Mouse (Mus musculus) kidney, embryonic 15.5 days (tissue): ENCODE measurements around the gene Acot3. TPM values are rescaled to one million over a fixed set of nuclear protein-coding genes. Genes with fewer than 3 reads are reported as not detected.
"Not testable (repeated sequence)": the region's sequence is repeated elsewhere in the genome, so short reads cannot be mapped to it uniquely, and the experiment has no call there.

Experiments used
- ATAC-seq: fragments of 200-750 bp; cut with Nextera tagmentation; replicated peaks from 2 replicates; pipeline ENCODE4 v1.8.0; 2017; ENCODE audit warnings: moderate TSS enrichment; ENCODE audit not compliant: low FRiP score
- H3K27ac ChIP-seq: fragments of 300-500 bp; sonication (generic); 2 replicates; pipeline ENCODE4 v1.5.1; 2015; ENCODE audit warnings: mild to moderate bottlenecking, inconsistent platforms
- H3K27me3 ChIP-seq: fragments of 300-500 bp; sonication (generic); 2 replicates; pipeline ENCODE4 v1.6.1; 2015; ENCODE audit warnings: inconsistent platforms
- H3K36me3 ChIP-seq: fragments of 300-500 bp; sonication (generic); 2 replicates; pipeline ENCODE4 v1.6.1; 2015; ENCODE audit warnings: inconsistent platforms
- H3K4me1 ChIP-seq: fragments of 300-500 bp; sonication (generic); 2 replicates; pipeline ENCODE4 v1.6.1; 2015; ENCODE audit warnings: inconsistent platforms
- H3K4me2 ChIP-seq: fragments of 300-500 bp; sonication (generic); 2 replicates; pipeline ENCODE4 v1.6.1; 2015; ENCODE audit warnings: moderate library complexity, mild to moderate bottlenecking, inconsistent platforms
- H3K4me3 ChIP-seq: fragments of 300-500 bp; sonication (generic); replicated peaks from 2 replicates; pipeline ENCODE4 v1.5.1; 2015; ENCODE audit warnings: mild to moderate bottlenecking, inconsistent platforms
- H3K9ac ChIP-seq: fragments of 300-500 bp; sonication (generic); 2 replicates; pipeline ENCODE4 v1.6.1; 2015; ENCODE audit warnings: mild to moderate bottlenecking, inconsistent platforms
- H3K9me3 ChIP-seq: fragments of 300-500 bp; sonication (generic); replicated peaks from 2 replicates; pipeline ENCODE4 v1.6.1; 2016; ENCODE audit warnings: inconsistent platforms
- WGBS: fragments of 180-500 bp; shearing (Covaris S2); methylation state at CpG from one replicate; pipeline ENCODE4 v1.1.7; 2015; ENCODE audit warnings: mixed read lengths; 5-methylcytosine and 5-hydroxymethylcytosine counted together
- polyA plus RNA-seq: library from polyadenylated mRNA; unstranded; fragments of >200 nt; fragmentation: Nextera tagmentation; extraction: Ambion mirVana; gene quantifications from 2 replicates; pipeline ENCODE4 v1.2.1, GENCODE M21; 2015

The Acot3 gene
- polyA plus RNA-seq, 1 experiment from 2014 or later = 2.4 TPM

DNA sequence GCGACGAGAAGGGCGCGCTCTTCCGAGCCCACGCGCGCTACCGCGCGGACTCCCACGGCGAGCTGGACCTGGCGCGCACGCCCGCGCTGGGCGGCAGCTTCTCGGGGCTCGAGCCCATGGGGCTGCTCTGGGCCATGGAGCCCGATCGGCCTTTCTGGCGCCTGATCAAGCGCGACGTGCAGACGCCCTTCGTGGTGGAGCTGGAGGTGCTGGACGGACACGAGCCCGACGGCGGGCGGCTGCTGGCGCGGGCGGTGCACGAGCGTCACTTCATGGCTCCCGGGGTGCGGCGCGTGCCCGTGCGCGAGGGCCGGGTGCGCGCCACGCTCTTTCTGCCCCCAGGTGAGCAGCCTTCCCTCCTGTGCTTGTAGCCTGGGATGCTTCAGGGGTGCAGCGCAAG, 17.6 kb downstream of the Acot3 start:
- WGBS = under 1% methylated on average over 47 of the region's 52 CpGs
- Histone ChIP-seq H3K4me2 (peak overlapping the region; percentile 76), H3K27me3 (peaks cover 46% of the 10 kb centered on the region), H3K4me1 (peaks cover 10% of the 10 kb centered on the region), H3K4me3 (peak overlapping the region; percentile 44)
- not testable (repeated sequence) for H3K36me3 ChIP-seq, H3K27ac ChIP-seq, ATAC-seq, H3K9ac ChIP-seq, H3K9me3 ChIP-seq

DNA sequence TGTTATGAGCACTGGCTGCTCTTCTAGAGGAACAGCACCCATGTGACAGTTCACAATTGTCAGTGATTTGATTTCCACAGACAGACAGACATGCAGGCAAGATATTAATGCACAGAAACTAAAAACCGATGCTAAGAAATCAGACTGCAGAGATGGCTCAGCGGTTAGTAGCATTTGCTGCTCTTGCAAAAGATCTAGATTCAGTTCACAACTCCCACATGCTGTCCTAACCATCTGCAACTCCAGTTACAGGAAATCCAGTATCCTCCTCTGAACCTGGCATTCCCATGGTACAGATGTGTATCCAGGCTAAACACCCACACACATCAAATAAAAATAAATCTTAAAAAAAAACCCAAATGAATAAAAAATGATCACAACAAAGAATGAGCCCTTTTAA, 19.8 kb downstream of the Acot3 start:
- H3K27ac ChIP-seq = no peak overlapping the region
- H3K4me3 ChIP-seq = no peak overlapping the region
- H3K4me2 ChIP-seq = no peak overlapping the region
- no peak for ATAC-seq
- no peaks in the 10 kb centered on the region for H3K9me3 ChIP-seq
- H3K9ac ChIP-seq = no peak overlapping the region
- H3K27me3 ChIP-seq = peaks cover 42% of the 10 kb centered on the region
- WGBS = 80% methylated on average over 2 of the region's 2 CpGs
- peaks cover 10% of the 10 kb centered on the region for H3K4me1 ChIP-seq
- H3K36me3 ChIP-seq = no peaks in the 10 kb centered on the region

DNA sequence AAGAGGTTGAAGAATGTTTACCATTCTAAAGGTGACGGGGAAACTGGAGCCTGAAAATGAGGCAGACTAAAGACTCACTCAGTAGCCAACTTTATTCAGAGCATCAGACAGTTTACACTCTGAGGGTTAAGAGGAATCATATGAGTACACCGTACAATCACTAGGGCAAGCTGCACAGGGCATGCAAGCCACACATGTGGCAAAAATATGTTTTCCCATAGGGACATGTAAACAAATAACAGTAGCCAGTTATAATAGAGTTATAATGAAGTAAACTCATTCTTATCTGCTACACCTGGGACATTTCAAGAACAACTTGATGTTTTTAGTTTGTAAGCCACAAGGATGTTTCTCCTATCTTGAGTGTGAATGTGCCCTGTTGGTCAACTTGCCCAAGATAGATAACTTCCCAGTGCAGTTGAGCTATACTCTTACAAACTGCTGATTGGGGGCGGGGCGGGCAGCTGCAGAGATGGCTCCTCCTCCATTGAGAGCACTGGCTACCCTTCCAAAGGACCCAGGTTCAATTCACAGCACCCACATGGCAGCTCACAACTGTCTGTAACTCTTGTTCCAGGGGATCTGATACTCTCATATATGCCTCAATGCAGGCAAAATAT, 25.5 kb downstream of the Acot3 start:
- Histone ChIP-seq H3K4me3 (no peak overlapping the region), H3K9ac (no peak overlapping the region), H3K9me3 (no peaks in the 10 kb centered on the region), H3K27ac (no peak overlapping the region), H3K4me1 (no peaks in the 10 kb centered on the region), H3K27me3 (no peaks in the 10 kb centered on the region), H3K4me2 (no peak overlapping the region), H3K36me3 (no peaks in the 10 kb centered on the region)
- WGBS = 93% methylated on average over 4 of the region's 4 CpGs
- no peak for ATAC-seq

DNA sequence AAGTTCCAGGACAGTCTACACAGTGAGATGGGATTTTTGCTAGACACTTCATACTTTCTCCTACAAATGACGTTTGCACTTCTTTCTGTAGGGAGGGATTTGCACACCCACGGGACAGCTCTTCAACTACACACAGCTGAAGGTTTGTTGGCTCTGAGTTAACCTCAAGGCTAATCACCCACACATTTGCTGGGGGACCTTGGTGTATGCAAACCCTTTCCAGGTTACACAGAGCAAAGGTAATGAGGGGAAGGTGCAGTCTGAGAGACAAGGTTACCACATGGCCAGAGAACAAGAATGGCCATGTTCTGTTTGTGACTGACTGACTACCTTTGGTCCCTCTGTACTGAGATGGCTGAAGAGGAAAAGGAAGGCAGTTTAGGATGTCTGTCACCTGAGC, 31.9 kb downstream of the Acot3 start:
- no peak for ATAC-seq
- WGBS = 84% methylated on average over 2 of the region's 2 CpGs
- H3K9ac ChIP-seq = no peak overlapping the region

DNA sequence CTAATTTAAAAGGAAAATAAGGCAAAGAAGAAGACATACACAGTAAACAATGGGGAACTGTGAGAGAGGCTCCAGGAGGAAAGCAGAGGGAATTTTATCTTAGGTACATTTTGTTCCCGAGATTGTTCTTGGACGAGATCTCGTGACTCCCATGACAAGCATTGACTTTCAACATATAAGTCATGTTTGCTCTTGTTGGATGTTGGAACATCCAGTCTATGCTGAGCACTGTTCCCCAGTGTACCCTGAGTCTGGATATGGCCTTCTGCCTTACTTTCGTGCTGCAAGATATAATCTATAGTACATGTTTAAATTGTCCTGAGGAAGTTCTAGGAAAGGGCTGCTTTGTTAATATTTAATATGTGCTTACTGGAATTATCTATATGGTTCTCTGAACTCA, 32.6 kb downstream of the Acot3 start:
- Histone ChIP-seq H3K9me3 (peaks cover under 1% of the 10 kb centered on the region; the same call in 1 of the 2 replicates), H3K4me2 (no peak overlapping the region)
- 80% methylated on average over 4 of the region's 4 CpGs for WGBS

More for the DNA sequence above, 31.9 kb downstream of the Acot3 start:
- Histone ChIP-seq H3K4me3 (no peak overlapping the region), H3K27ac (no peak overlapping the region), H3K27me3 (no peaks in the 10 kb centered on the region), H3K36me3 (no peaks in the 10 kb centered on the region), H3K4me2 (no peak overlapping the region), H3K9me3 (no peaks in the 10 kb centered on the region), H3K4me1 (no peaks in the 10 kb centered on the region)

DNA sequence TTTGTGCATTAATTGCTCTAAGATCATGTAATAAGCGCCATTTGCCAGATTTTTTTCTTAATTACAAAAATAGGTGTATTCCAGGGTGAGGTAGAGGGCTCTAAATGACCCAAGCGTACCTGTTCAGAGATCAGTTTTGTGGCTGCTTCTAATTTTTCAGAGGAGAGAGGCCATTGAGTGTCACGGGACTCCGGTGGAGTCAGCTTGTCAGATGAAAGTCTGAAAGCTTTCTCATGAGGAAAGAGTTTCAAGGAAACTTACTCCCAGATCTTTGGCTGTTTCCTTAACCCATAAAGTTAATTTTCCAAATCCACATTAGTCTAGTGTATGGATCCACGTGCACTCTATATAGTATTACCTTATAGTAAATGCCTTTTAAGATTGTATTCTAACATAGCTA, 42.7 kb downstream of the Acot3 start:
- 91% methylated on average over 5 of the region's 5 CpGs for WGBS
- not testable (repeated sequence) for H3K4me3 ChIP-seq, ATAC-seq, H3K9ac ChIP-seq, H3K27ac ChIP-seq, H3K4me1 ChIP-seq, H3K36me3 ChIP-seq, H3K4me2 ChIP-seq, H3K27me3 ChIP-seq
- peaks cover 18% of the 10 kb centered on the region for H3K9me3 ChIP-seq

More for the DNA sequence above, 32.6 kb downstream of the Acot3 start:
- no peak for ATAC-seq
- no peak overlapping the region for H3K9ac ChIP-seq
- H3K4me1 ChIP-seq = no peaks in the 10 kb centered on the region
- no peak overlapping the region for H3K27ac ChIP-seq
- no peaks in the 10 kb centered on the region for H3K36me3 ChIP-seq
- H3K27me3 ChIP-seq = no peaks in the 10 kb centered on the region
- no peak overlapping the region for H3K4me3 ChIP-seq

DNA sequence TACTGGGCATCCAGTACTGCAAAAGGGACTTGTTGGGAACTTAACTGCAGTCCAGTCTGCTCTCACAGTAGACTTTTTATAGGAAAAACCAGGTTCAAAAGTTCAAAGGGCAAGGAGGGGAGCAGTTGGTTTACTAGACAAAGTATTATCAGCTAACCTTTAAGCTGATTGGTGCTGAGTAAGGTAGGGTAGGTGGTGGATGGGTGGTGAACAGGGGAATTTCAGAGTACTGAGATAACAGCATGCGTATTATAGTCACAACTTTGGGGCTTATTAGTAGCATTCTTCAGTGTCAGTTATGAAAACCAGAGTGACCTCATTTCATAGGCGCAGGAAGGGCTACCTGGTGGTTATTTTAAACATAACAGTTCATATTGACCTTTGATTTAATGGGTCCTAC, 47.7 kb downstream of the Acot3 start:
- H3K36me3 ChIP-seq = no peaks in the 10 kb centered on the region
- 96% methylated on average over 2 of the region's 2 CpGs for WGBS
- 0 out of 2 replicates have a peak, but pooled peaks have one; percentile 25 for ATAC-seq

DNA sequence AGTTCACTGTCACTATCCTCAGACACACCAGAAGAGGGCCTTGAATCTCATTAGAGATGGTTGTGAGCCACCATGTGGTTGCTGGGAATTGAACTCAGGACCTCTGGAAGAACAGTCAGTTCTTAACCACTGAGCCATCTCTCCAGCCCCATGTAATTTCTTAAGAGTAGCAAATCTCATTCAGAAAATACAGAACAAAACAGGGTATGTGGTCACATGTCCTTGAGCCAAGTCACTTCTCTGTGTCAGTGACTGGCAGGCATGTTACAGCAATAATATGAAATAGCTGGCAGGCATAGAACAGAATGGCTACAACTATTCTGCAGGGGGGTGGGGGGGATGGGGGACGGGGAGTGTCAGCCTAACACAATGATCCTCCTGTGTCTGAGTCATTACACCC, 48.1 kb downstream of the Acot3 start:
- peak overlapping the region; percentile 92 for H3K4me2 ChIP-seq
- no peaks in the 10 kb centered on the region for H3K27me3 ChIP-seq
- no peaks in the 10 kb centered on the region for H3K36me3 ChIP-seq
- H3K4me1 ChIP-seq = peaks cover 7% of the 10 kb centered on the region; the same call in 1 of the 2 replicates
- H3K27ac ChIP-seq = no peak overlapping the region
- no peak overlapping the region for H3K9ac ChIP-seq
- ATAC-seq = no peak
- H3K9me3 ChIP-seq = no peaks in the 10 kb centered on the region
- H3K4me3 ChIP-seq = peak overlapping the region; percentile 57; the same call in 1 of the 2 replicates
- WGBS = 55% methylated on average over 1 of the region's 1 CpGs

More for the DNA sequence above, 47.7 kb downstream of the Acot3 start:
- Histone ChIP-seq H3K4me1 (peaks cover 7% of the 10 kb centered on the region; the same call in 1 of the 2 replicates), H3K27ac (no peak overlapping the region), H3K4me3 (no peak overlapping the region), H3K27me3 (no peaks in the 10 kb centered on the region), H3K9ac (no peak overlapping the region), H3K4me2 (no peak overlapping the region), H3K9me3 (no peaks in the 10 kb centered on the region)

DNA sequence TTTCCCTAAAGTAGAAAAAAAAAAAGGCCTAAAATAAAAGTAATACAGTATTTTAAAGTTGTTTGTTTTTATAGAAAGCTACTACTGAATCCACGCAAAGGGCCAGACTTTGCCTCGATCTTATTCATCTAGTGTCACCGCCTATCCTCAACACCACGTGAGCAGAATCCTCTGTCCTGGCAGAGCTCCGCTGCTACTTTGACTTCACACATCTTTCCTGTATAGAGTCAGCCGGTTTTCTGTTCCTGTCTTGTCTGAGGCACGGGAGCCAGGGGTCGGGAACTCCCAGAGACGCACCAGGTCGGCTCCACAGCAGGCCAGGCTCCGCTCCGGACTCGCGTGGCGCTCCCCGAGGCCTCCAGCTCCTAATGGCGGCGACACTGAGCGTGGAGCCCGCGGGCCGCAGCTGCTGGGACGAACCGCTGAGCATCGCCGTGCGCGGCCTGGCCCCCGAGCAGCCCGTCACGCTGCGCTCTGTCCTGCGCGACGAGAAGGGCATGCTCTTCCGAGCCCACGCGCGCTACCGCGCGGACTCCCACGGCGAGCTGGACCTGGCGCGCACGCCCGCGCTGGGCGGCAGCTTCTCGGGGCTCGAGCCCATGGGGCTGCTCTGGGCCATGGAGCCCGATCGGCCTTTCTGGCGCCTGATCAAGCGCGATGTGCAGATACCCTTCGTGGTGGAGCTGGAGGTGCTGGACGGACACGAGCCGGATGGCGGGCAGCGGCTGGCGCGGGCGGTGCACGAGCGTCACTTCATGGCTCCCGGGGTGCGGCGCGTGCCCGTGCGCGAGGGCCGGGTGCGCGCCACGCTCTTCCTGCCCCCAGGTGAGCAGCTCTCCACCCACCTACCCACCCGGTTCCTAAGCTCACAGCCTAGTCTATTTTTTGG, 48.9 kb downstream of the Acot3 start, which contains the start of gene Acot6:
Acot6 (plus strand) TSS at position 51 of the 889 bp plus-strand sequence.
- not testable (repeated sequence) for H3K36me3 ChIP-seq, H3K27me3 ChIP-seq, H3K9me3 ChIP-seq, H3K4me1 ChIP-seq, H3K27ac ChIP-seq
- WGBS = under 1% methylated on average over 80 of the region's 80 CpGs
- peak; percentile 86 for ATAC-seq
- H3K4me3 ChIP-seq = peak within 1 kb of the TSS; percentile 57
- H3K9ac ChIP-seq = peak within 1 kb of the TSS; percentile 53
- H3K4me2 ChIP-seq = peak within 1 kb of the TSS; percentile 92

DNA sequence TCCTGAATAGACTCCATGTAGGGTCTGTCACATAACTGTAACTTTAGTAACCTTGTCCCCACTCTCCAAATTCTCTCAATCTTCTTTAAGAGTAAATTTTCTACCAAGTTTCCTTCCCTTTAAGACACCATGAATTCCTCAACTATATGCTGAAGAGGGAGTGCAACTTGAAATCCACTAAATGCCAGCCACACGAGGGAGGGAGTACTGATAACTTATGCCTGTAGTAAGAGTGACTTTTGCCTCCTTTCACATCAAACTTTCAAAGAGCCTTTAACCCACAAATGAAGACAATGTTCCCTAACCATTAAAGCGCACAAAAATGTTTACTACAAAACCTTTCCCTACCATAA, 49.5 kb downstream of the Acot3 start:
- Histone ChIP-seq H3K4me3 (peak overlapping the region; percentile 57), H3K9ac (peak overlapping the region; percentile 53; the same call in 1 of the 2 replicates), H3K4me2 (peak overlapping the region; percentile 92), H3K4me1 (peaks cover 7% of the 10 kb centered on the region; the same call in 1 of the 2 replicates), H3K27ac (no peak overlapping the region), H3K9me3 (no peaks in the 10 kb centered on the region), H3K36me3 (no peaks in the 10 kb centered on the region), H3K27me3 (no peaks in the 10 kb centered on the region)
- ATAC-seq = no peak
- 50% methylated on average over 2 of the region's 2 CpGs for WGBS

DNA sequence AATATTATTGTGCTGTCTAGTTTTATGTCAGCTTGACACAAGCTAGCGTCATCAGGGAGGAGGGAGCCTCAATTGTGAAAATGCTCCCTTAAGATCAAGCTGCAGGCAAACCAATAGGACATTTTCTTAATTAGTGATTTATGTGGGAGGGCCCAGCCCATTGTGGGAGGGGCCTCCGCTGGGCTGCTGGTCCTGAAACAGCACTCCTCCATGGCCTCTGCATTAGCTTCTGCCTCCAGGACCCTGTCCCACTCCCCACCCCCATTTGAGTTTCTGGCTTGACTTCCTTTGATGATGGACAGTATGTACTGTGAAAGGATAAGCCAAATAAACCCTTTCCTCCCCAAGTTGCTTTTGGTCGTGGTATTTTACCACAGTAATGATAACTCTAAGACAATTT, 55.1 kb downstream of the Acot3 start:
- WGBS = 50% methylated on average over 3 of the region's 3 CpGs
- ATAC-seq = no peak
- no peak overlapping the region for H3K27ac ChIP-seq

DNA sequence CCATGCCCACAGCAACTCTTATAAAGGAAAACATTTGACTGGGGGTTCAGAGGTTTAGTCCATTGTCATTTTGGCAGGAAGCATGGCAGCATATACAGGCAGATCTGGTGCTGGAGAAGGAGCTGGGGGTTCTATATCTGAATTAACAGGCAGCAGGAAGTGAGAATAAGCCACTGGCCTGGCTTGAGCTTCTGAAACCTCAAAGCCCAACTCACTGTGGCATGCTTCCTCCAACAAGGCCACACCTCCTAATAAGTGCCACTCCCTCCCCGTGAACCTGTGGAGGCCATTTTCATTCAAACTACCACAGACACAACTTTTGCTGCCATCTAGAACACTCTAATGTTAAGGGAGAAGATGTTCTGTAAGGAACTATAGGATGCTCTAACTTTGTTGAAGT, 55.7 kb downstream of the Acot3 start:
- Histone ChIP-seq H3K27ac (no peak overlapping the region), H3K36me3 (no peaks in the 10 kb centered on the region), H3K4me1 (peaks cover 4% of the 10 kb centered on the region; the same call in 1 of the 2 replicates), H3K4me3 (no peak overlapping the region), H3K9me3 (no peaks in the 10 kb centered on the region), H3K9ac (no peak overlapping the region), H3K27me3 (no peaks in the 10 kb centered on the region), H3K4me2 (no peak overlapping the region)
- 73% methylated on average over 1 of the region's 1 CpGs for WGBS
- ATAC-seq = no peak

More for the DNA sequence above, 55.1 kb downstream of the Acot3 start:
- H3K4me2 ChIP-seq = no peak overlapping the region
- peaks cover 4% of the 10 kb centered on the region; the same call in 1 of the 2 replicates for H3K4me1 ChIP-seq
- H3K9ac ChIP-seq = no peak overlapping the region
- H3K4me3 ChIP-seq = no peak overlapping the region
- H3K9me3 ChIP-seq = no peaks in the 10 kb centered on the region
- H3K36me3 ChIP-seq = no peaks in the 10 kb centered on the region
- H3K27me3 ChIP-seq = no peaks in the 10 kb centered on the region
